Mouse (Mus musculus) neural tube, embryonic 14.5 days (tissue): Measurements from ENCODE around the gene Vhl. TPM values are rescaled to one million over a fixed set of nuclear protein-coding genes. Genes with fewer than 3 reads are reported as not detected.

Experiments
- ATAC-seq: fragments of 200-750 bp; cut with Nextera tagmentation; 2 replicates; pipeline ENCODE4 v1.8.0; 2017; ENCODE audit warnings: low read depth, mild to moderate bottlenecking, moderate TSS enrichment, moderate library complexity
- H3K27ac ChIP-seq: fragments of 300-500 bp; sonication (generic); 2 replicates; pipeline ENCODE4 v1.5.1; 2014; ENCODE audit warnings: low read depth, mild to moderate bottlenecking, control low read depth, low read length, moderate library complexity, mixed read lengths
- H3K27me3 ChIP-seq: fragments of 300-500 bp; sonication (generic); 2 replicates; pipeline ENCODE4 v1.6.1; 2014; ENCODE audit warnings: low read length; ENCODE audit not compliant: control insufficient read depth, insufficient read depth
- H3K36me3 ChIP-seq: fragments of 300-500 bp; sonication (generic); 2 replicates; pipeline ENCODE4 v1.6.1; 2014; ENCODE audit warnings: low read length, mixed read lengths; ENCODE audit not compliant: control insufficient read depth, insufficient read depth
- H3K4me1 ChIP-seq: fragments of 300-500 bp; sonication (generic); 2 replicates; pipeline ENCODE4 v1.6.1; 2014; ENCODE audit warnings: low read length; ENCODE audit not compliant: control insufficient read depth, insufficient read depth
- H3K4me2 ChIP-seq: fragments of 300-500 bp; sonication (generic); 2 replicates; pipeline ENCODE4 v1.6.1; 2014; ENCODE audit warnings: mild to moderate bottlenecking, low read depth, low read length, control low read depth
- H3K4me3 ChIP-seq: fragments of 300-500 bp; sonication (generic); 2 replicates; pipeline ENCODE4 v1.5.1; 2014; ENCODE audit warnings: low read depth, low read length, control low read depth, mixed read lengths
- H3K9ac ChIP-seq: fragments of 300-500 bp; sonication (generic); replicated peaks from 2 replicates; pipeline ENCODE4 v1.6.1; 2014; ENCODE audit warnings: low read depth, mild to moderate bottlenecking, control low read depth, low read length, mixed read lengths
- H3K9me3 ChIP-seq: fragments of 300-500 bp; sonication (generic); 2 replicates; pipeline ENCODE4 v1.6.1; 2016; ENCODE audit warnings: low read length; ENCODE audit not compliant: control insufficient read depth
- WGBS: fragments of 180-500 bp; shearing (Covaris S2); extraction: QIAGEN DNeasy Blood & Tissue Kit; methylation state at CpG from one replicate; pipeline ENCODE4 v1.1.7; 2014; 5-methylcytosine and 5-hydroxymethylcytosine counted together
- polyA plus RNA-seq: library from polyadenylated mRNA; unstranded; fragments of >200 nt; fragmentation: Nextera tagmentation; extraction: Ambion mirVana; gene quantifications from 2 replicates; pipeline ENCODE4 v1.2.1, GENCODE M21; 2014

Vhl gene
- polyA plus RNA-seq, 1 experiment from 2014 or later = 83.1 TPM

- ATAC-seq = no peak
- no peak overlapping the region for H3K4me3 ChIP-seq
- 96% methylated on average over 8 of the region's 8 CpGs for WGBS
- H3K9ac ChIP-seq = no peak overlapping the region
- H3K9me3 ChIP-seq = no peaks in the 10 kb centered on the region
- no peaks in the 10 kb centered on the region for H3K4me1 ChIP-seq
- no peak overlapping the region for H3K4me2 ChIP-seq
- H3K36me3 ChIP-seq = peaks cover 24% of the 10 kb centered on the region
- no peaks in the 10 kb centered on the region for H3K27me3 ChIP-seq
- no peak overlapping the region for H3K27ac ChIP-seq
Measured at GRCm38 (mm10) chr6:113614997-113615396, 8.8 kb upstream of the Vhl start.

DNA sequence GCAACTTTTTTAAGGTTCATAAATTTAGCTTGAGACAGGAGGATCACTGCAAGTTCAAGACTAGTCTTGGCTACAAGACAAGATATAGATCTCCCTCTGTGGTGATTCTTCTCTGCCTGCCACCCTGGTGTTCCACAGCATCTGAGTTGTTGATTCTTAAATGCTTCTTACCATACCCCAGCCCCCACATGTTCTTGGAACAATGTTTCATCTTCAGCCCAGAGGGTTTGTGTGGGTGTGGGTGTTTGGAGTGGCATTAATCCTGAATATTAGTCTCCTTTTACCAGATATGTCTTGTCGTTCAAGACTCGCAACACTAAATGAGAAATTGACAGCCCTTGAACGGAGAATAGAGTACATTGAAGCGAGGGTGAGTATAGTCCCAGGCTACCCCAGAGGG lies 8.3 kb upstream of the Vhl start:
- H3K4me3 ChIP-seq = no peak overlapping the region
- ATAC-seq = no peak
- H3K36me3 ChIP-seq = peaks cover 24% of the 10 kb centered on the region
- no peak overlapping the region for H3K27ac ChIP-seq
- no peaks in the 10 kb centered on the region for H3K4me1 ChIP-seq
- WGBS = 97% methylated on average over 4 of the region's 4 CpGs
- no peak overlapping the region for H3K4me2 ChIP-seq
- no peak overlapping the region for H3K9ac ChIP-seq
- H3K9me3 ChIP-seq = no peaks in the 10 kb centered on the region
- H3K27me3 ChIP-seq = no peaks in the 10 kb centered on the region

- Histone ChIP-seq H3K27me3 (no peaks in the 10 kb centered on the region), H3K4me2 (peak overlapping the region; percentile 51; the same call in 1 of the 2 replicates), H3K27ac (peak overlapping the region; percentile 84; the same call in 1 of the 2 replicates), H3K4me3 (peak overlapping the region; percentile 66), H3K36me3 (peaks cover 8% of the 10 kb centered on the region), H3K9me3 (no peaks in the 10 kb centered on the region), H3K4me1 (peaks cover 15% of the 10 kb centered on the region), H3K9ac (no peak overlapping the region; the same call in 1 of the 2 replicates)
- peak; percentile 7 for ATAC-seq
- 74% methylated on average over 5 of the region's 5 CpGs for WGBS
Measured at GRCm38 (mm10) chr6:113623386-113623785, 373 bp upstream of the Vhl start.

GRCm38 (mm10) chr6:113624989-113625770 lies 1.4 kb downstream of the Vhl start:
- Histone ChIP-seq H3K9me3 (no peaks in the 10 kb centered on the region), H3K4me2 (peak overlapping the region; percentile 51), H3K27ac (no peak overlapping the region), H3K4me1 (peaks cover 15% of the 10 kb centered on the region), H3K36me3 (peaks cover 20% of the 10 kb centered on the region), H3K4me3 (peak overlapping the region; percentile 66), H3K9ac (peak overlapping the region; percentile 78; the same call in 1 of the 2 replicates), H3K27me3 (no peaks in the 10 kb centered on the region)
- no peak for ATAC-seq
- 45% methylated on average over 5 of the region's 5 CpGs for WGBS

GRCm38 (mm10) chr6:113630322-113630721 lies 6.6 kb downstream of the Vhl start:
- H3K4me1 ChIP-seq = peaks cover 8% of the 10 kb centered on the region
- no peak overlapping the region for H3K9ac ChIP-seq
- no peaks in the 10 kb centered on the region for H3K27me3 ChIP-seq
- H3K4me2 ChIP-seq = no peak overlapping the region
- WGBS = 84% methylated on average over 5 of the region's 5 CpGs
- ATAC-seq = no peak
- no peak overlapping the region for H3K27ac ChIP-seq
- H3K9me3 ChIP-seq = no peaks in the 10 kb centered on the region
- no peak overlapping the region for H3K4me3 ChIP-seq
- H3K36me3 ChIP-seq = peaks cover 34% of the 10 kb centered on the region

GRCm38 (mm10) chr6:113632863-113633262 lies 9.1 kb downstream of the Vhl start:
- Histone ChIP-seq H3K4me1 (no peaks in the 10 kb centered on the region), H3K27ac (no peak overlapping the region), H3K9me3 (no peaks in the 10 kb centered on the region), H3K27me3 (no peaks in the 10 kb centered on the region), H3K36me3 (peaks cover 31% of the 10 kb centered on the region), H3K4me3 (no peak overlapping the region), H3K4me2 (no peak overlapping the region), H3K9ac (no peak overlapping the region)
- ATAC-seq = no peak
- 93% methylated on average over 4 of the region's 4 CpGs for WGBS

DNA sequence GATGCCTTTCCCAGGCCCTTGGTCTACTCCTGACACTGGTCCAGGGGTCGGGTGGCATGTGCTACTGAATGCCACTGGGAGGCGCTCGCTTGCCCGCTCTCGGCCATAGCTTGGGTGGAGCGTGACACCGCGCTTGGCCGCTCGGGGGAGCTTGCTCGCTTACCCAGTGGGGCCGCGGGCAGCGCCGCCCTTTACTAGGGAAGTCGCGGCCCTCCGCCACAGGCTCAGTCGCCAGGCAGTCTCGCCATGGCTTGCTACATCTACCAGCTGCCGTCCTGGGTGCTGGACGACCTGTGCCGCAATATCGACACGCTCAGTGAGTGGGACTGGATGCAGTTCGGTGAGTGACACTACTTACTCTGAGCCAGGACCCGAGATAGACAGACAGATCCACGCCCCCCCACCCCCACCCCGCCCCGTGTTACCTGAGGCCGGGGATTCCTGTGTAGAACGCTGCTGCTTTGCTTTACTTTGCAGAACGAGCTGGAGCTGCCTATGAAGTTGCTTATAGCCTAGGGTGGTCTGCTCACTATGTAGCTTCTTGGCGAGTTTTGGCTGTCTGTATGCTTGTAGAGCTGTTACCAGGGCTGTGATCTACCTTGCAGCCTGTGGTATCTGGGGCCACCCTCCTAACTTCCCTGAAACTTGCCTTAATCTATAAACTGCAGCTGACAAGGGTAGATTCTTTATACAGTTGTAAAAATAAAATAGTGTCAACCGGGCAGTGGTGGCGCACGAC lies 14.7 kb downstream of the Vhl start, which contains the start of gene Irak2:
TSS of gene Irak2 (plus strand) at position 166 of the 739 bp plus-strand sequence.
- peak; percentile 95 for ATAC-seq

DNA sequence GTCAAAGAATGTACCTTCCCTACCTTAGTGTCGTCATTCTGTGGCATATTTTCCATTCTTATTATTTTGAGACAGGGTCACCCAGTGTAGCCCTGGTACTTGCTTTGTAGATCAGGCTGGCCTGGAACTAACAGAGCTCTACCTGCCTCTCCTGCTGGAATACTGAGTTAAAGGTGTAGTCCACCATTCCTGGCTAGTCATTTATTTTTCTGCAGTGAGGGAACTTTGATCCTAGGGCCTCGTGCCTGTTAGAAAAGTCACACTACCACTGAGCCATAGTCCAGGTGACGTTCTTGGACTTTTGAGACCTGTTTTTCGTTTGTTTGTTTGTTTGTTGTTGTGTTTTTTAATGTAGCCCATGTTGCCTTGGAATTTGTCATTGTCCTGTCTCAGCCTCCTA lies 15.4 kb downstream of the Vhl start:
- H3K9me3 ChIP-seq = no peaks in the 10 kb centered on the region
- WGBS = 87% methylated on average over 4 of the region's 4 CpGs
- H3K27me3 ChIP-seq = no peaks in the 10 kb centered on the region
- no peak for ATAC-seq
- H3K4me1 ChIP-seq = no peaks in the 10 kb centered on the region; the same call in 1 of the 2 replicates
- H3K36me3 ChIP-seq = no peaks in the 10 kb centered on the region
- no peak overlapping the region for H3K27ac ChIP-seq
- H3K9ac ChIP-seq = no peak overlapping the region
- H3K4me2 ChIP-seq = no peak overlapping the region
- H3K4me3 ChIP-seq = no peak overlapping the region

More for the DNA sequence above, 14.7 kb downstream of the Vhl start, which contains the start of gene Irak2:
- H3K9ac ChIP-seq = peak within 1 kb of the TSS; percentile 42; the same call in 1 of the 2 replicates
- no peak within 1 kb of the TSS for H3K27ac ChIP-seq
- no peaks in the 10 kb centered on the region; the same call in 1 of the 2 replicates for H3K4me1 ChIP-seq
- H3K36me3 ChIP-seq = no peaks in the 10 kb centered on the region
- peak within 1 kb of the TSS; percentile 53 for H3K4me2 ChIP-seq
- no peaks in the 10 kb centered on the region for H3K9me3 ChIP-seq
- peak within 1 kb of the TSS; percentile 40 for H3K4me3 ChIP-seq
- 8% methylated on average over 37 of the region's 37 CpGs for WGBS
- H3K27me3 ChIP-seq = no peaks in the 10 kb centered on the region

GRCm38 (mm10) chr6:113642605-113643004 lies 18.8 kb downstream of the Vhl start:
- Histone ChIP-seq H3K9me3 (no peaks in the 10 kb centered on the region), H3K9ac (no peak overlapping the region), H3K27ac (no peak overlapping the region), H3K4me2 (no peak overlapping the region), H3K4me1 (no peaks in the 10 kb centered on the region; the same call in 1 of the 2 replicates), H3K4me3 (no peak overlapping the region), H3K27me3 (no peaks in the 10 kb centered on the region), H3K36me3 (no peaks in the 10 kb centered on the region)
- 90% methylated on average over 8 of the region's 8 CpGs for WGBS
- no peak for ATAC-seq
